Mouse (Mus musculus) frontal cortex, postnatal 10 days (tissue): ENCODE results near the gene Rchy1.

Experiments
- DNase-seq, 2 experiments: peaks; one replicate each; pipeline ENCODE4 v3.0.0; 2022; ENCODE audit warnings: low spot score in 2 of 2, mixed read lengths in 1 of 2

Rchy1 gene

DNA sequence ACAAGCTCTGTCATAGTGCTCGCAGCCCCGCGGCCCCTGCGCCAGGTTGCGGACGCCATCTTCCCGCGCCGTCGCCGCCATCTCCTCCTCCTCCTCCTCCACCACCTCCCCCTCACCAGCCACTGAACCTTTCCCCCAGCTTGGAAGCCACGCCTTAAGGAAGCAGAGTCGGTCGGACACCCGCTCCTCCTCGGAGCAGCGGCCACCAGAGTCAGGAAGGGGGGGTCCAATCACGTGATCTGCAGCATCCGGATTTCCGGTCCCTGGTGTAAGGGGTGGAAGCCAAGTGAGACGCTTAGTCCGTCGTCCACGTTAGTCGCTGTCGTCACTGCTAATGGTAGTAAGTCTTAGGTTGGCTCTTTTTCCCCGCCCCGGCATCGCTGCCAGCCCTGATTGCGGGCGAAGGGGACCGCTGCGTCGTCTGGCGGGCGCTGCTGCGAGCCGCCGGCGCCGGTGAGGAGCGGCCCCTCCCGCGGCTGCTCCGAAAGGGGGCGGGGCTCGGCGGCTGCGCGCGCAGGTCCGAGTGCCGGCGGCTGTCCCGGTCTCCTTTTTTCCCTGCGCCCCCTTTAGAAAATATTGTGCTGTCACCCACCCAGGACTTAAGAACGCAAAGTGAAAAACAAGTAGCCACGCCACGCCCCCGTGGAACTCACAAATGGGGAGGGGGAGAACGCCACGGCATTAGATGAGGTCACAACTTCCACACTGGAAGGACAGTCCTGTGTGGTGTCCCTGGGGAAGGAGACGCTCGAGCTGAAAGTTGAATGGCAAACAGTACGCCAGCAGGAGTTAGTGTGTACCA lies at the start of gene Rchy1:
TSS of gene Rchy1 (minus strand) at position 430 of the 802 bp plus-strand sequence.
- peak; percentile 88 to 90 for DNase-seq

DNA sequence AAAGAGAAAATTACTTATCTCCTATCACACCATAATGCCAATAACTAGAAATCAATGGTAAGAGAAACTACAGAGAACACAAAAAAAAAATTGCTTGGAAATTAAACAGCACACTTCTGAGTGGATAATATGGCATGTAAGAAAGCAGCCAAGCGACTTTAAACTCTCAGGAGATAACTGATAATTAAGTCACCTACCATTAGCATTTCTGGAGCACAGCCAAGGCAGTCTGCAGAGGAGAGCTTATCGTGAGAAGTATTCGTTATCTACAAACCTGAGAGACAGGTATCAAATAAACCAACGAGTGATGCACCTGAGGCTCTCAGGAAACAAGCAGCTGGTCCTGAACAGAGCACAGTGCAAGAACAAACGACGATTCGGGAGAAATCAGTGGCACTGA lies 48.9 kb upstream of the Rchy1 start:
- no peak for DNase-seq

DNA sequence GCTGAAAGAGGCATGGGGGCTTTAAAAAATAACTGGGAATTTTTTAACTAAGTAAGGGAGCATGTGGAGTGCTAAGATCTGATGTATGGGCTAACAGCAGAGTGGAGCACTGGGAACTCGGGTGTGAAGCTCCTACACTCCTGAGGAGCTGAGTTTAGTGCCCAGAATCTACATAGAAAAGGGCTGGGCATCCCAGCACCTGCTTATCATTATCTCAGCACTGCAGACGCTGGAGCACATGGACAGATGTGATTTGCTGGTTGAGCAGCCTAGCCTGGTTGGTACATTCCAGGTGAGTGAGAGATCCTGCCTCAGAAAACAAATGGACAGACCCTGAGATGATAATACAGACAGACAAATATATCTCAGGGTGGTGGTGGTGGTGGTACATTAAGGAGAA lies 47.0 kb upstream of the Rchy1 start:
- no peak for DNase-seq

DNA sequence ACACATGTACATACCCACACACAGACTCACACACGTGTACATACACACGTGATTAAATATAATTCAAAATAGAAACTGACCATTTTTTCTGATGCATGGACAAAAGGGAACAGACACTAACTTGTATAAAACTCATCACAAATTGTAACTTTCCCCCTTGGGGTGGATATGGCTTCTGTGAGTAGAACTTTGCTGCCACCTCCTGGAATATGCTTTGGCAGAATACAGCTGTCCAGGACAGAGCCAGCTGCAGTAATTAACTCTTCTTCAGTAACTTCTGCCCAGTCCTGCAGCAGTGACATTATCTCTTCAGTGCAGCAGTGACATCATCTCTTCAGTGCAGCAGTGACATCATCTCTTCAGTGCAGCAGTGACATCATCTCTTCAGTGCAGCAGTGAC lies 40.1 kb upstream of the Rchy1 start:
- peak in 1 of 2 experiments; percentile 13 for DNase-seq

DNA sequence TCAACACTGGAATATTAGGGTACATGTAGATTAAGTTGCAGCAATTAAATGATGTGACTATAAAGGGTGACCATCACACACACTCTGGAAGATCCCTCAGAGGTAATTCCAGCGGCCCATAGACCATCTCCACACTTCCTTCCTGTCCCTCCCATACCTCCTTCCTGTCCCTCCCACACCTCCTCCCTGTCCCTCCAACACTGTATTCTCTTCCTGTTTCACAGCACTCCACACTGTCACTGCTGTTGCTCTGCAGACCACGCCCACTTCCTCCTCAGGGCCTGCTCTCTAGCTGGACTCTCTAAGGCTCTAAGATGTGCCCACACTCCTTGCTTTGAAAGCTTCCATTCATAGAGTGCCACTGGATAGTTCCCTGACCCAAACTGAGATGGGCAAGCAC lies 37.9 kb upstream of the Rchy1 start:
- no peak for DNase-seq

DNA sequence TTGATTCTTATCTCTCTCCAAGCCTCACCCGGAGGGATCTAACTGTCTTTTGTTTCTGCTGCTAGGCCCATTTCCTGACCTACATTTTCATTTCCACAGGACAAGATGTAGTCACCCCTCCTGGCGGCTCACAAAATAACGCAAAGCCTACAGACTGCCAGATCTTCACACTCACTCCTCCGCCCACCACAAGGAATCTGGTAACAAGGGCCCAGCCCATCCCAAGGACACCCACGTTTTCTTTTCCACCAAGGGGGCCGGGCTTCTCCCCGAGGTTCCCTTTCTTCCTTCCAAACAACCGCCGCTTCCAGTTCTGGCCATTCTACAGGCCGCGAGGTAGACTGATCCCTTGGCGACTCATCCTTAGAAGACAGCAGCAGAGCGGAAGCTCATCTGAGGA lies 31.7 kb upstream of the Rchy1 start:
- no peak for DNase-seq

DNA sequence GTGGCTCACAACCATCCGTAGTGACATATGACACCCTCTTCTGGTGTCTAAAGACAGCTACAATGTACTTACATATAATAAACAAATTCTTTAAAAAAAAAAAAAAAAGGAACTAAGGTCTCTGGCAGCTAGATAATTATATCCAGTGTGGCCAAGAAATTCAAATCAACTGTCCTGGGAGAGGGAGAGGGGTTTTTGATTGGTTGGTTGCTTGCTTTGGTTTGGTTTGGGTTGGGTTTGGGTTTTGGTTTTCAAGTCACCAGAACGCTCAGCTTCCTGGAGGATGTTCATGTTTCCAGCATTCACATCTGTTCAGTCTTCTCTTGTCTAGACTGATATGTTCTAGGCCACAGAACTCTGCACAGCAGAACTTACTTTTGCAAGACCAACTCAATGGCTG lies 30.2 kb upstream of the Rchy1 start:
- no peak for DNase-seq

DNA sequence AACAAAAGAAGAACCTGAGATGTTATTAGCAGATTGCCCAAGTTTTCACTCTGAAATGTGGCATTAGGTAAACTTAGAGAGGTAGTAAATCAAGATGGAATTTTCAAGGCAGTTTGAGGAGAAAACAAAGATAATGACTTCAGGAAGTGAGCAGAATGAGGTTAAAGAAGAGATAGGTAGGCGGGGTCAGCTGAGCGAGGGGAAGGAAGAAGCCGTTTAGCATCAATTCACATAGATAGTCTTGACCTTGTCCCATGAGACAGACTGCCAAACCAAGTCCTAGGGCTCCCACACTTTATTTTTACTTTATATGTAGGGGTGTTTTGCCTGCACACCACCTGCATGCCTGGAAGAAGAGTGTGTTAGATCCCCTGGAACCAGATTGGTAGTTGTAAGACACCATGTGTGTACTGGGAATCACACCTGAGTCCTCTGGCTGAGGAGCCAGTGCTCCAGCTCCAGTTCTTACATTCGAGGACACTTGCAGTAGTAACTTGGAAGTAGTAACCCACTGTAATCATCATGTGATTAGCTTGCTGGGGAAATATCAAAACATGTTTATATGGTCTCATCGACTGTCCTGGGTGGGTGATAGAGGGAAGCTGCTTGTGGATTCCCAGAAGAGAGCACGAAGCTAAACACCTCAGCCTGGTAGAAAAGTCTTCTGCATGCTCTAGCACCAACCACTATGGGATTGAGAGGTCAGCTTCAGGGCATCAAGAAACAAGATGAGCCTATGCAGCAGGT lies 28.5 kb upstream of the Rchy1 start:
- no peak for DNase-seq

DNA sequence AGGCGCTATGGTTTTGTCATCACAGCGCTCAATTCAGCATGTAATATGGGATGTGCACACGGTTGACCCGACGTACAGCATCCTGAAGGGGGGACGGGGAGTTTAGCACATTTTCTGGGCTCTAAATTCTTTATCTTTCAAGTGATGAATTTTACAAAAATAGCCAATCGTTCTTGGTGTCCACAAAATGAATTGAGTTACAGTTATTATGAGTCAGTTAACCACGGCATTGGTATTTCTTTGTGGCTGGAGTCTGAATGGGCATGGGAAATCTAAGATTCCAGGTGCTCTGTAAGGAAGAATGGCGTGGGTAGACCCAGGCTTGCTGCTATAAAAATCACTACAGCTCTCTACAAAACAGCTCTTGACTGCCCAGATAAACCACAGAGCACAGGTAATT lies 26.4 kb upstream of the Rchy1 start:
- DNase-seq, result no peak

DNA sequence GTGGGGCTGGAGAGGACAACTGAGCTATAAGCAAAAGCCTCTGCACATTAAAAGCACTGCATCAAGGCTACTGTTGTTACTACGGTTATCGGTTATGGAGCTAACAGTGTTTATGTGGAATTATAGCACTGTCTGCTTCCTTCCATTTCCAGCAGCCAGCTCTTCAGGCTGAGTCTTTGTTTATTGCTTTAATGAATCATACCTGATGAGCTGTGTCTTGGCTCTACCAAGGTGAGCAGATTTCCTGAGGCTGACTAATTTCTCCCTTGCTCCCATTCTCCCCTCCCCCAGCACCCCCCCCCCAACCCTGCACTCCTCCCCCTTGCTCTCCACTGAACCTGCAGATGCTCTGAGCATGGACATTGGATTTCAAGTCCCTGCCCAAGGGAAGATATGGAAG lies 24.9 kb upstream of the Rchy1 start:
- DNase-seq, result no peak

DNA sequence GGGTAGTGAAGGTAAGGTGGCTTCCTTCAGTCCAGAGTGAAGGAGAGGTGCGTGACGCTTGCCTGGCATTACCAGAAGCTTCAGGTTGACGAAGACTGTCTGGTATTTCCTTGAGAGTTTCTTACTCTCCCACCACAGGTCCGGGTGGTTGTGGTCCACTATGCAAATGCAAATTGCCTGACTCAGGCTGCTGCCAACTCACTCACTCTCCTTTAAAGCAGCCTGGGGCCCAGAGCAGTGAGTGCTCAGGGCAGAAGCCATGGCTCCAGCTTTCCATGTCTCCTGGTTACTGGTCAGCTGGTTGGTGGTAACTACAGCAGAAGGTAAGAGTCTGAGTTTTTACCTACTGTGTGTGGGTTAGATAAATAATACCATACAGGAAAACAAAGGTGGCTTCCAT lies 24.4 kb upstream of the Rchy1 start, which contains the start of gene Odaph:
TSS of gene Odaph (plus strand) at position 240 of the 400 bp plus-strand sequence.
- no peak for DNase-seq

DNA sequence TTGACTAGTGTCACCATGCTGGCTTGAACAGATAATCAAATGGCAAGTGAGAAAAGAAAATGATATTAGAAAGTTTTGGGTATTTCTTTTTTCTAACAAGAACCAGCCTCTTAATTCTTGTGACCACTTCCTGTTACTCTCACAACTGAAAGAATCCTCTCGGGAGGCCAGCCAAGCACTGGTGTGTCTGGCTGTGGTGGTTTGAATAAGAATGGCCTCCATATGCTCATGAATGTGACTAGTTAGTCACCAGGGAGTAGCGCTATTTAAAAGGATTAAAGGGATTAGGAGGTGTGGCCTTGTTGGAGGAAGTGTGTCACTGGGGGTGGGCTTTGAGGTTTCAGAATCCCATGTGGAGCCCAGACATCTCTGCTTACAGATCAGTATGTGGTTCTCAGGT lies 22.9 kb upstream of the Rchy1 start:
- no peak for DNase-seq

DNA sequence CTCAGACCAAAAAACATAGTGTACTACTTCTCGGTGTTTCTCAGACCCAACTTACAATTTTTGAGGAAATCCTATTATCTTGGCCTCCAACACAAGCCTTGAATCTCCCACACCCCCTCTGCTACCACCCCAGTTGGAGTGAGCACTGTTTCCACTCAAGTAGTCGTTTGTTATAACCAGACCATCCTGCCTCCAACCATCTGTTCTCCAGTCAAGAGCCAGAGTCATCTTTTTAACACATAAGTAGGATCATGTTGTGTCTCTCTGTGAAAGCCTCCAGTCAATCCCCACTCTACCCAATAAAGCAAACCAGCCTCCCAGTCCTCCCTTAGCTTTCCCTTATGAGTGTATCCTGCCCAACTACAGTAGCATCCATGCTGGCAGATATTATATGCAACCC lies 20.6 kb upstream of the Rchy1 start:
- DNase-seq, result no peak

DNA sequence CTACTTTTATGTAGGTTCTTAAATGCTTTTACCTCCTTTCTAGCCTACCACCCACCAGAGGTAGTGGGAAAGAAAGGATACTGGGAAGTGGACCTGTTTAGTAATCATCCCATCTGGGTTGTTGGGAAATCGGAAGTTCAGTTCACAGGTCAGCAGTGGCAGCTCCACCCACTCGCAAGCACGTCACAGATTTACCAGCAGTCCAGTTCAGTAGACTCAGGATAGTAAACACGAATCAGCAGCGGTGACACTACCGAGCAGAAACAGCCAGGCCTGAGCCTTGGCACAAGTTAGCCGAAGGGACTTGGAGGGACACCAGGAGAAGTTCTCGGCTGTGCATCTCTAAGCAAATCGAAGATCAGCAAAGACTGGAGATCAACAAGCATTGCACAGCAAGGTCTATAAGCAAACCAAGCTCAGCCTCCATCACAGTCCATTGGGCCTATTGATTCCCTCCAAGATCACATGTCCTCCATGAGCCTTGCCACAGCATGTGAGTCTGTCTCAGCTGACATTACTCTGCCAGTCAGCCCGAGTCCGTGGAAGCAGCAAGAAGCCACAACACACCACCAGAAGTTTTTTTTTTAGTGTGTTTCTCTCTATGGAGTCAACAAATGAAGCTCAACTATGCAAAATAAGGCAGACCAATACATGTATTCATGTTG lies 18.4 kb upstream of the Rchy1 start:
- DNase-seq, result no peak

DNA sequence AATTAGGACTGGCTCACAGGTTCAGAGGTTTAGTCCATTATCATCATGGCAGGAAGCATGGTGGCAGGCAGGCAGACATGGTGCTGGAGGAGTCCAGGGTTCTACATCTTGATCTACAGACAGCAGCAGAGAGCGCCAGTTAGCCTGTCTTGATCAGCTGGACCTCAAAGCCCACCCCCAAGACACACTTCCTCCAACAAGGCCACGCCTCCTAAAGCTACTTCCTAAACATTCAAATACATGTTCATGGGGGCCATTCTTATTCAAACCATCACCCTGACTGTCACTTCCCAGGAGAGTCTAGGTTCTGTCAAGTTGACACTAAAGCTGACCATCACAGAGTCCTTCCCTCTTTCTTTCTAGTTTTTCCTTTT lies 14.5 kb upstream of the Rchy1 start:
- DNase-seq, result no peak

DNA sequence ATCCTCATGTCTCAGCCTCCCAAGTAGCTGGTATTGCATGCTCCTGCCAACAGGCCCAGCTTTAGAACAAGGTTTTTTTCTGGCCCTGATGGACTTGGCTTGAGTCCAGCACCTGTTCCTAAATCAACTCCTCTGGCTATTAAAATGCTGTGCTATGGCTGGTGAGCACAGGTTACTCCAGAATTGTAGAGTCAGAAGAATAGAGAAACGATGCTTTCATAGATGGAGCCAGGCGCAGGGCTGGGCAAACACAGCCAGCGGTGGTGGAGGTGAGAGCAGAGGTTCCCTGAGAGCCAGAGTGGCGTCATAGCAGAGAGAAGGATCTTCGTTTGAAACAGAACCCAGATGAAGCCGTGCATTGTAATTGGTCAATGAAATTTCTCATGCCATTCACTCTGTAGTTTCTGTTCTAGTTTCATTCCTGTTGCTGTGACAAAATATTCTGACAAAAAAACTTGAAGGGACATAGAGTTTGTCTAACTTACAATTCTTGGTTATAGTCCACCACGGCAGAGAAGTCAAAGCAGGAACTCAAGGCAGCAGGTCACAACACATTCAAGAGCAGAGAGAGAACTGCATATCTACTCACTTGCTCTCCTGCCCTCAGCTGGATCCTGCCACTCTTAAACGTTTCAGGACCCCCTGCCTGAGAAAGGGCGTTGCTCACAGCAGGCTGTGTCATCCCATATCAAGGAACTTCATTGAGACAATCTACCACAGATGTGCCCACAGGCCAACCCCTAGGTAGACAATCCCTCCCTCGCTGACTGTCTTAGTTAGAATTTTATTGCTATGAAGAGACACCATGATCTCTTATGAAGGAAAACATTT lies 13.9 kb upstream of the Rchy1 start:
- no peak for DNase-seq

DNA sequence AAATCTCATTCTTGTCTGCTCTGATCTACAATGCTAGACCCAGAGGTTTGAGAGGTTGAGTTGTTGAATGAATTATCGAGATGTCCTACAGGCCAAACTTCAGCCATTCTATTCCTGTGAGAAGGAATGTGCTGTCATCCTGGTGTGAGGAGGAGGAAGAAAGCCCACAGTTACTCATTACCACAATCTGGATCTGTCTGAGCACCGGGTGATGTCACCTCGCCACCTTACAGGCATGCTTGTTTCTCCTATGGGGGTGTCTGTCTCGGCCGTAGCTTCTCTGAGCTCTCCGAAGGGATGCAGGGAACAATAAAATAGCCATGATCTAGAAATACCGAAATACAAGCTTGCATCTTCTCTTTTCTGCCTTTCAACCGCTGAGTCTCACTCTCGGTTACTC lies 12.9 kb upstream of the Rchy1 start:
- no peak for DNase-seq

DNA sequence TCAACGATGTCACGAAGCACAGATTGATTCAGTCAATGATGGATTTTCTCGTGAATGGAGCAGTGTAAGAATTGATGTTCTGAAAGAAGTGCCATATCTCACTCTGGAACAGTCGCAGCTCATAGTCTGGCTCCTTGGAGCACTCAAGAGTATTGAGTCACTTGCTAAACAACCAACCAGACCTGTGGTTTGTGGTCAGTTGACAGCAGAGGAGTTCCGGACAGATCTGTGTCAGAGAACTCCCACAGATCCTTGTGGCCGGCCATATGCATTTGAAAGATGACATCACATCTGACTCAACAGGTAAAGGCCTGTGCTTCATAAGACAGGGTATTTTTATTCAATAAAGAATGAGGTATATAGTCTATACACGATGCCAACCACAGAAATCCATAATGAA lies 11.1 kb upstream of the Rchy1 start:
- no peak for DNase-seq

DNA sequence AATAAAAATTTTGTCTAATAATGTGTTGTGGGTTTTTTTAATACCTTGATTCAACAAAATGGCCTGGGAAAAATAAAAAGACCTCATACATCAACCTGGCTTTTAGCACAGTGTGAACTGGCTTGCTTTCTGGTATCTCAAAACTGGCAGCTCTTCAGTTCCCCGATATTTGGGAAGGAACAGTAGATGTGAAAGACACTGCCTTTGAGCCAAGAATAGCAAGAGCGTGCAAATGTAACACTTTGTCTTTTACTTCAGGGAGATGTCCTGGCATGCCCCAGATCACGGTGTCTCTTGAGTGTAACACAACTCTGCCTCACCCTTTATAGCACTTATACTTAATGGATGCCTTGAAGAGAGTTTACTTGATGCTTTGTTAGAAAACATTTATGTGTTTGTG lies 9.2 kb upstream of the Rchy1 start:
- no peak for DNase-seq

DNA sequence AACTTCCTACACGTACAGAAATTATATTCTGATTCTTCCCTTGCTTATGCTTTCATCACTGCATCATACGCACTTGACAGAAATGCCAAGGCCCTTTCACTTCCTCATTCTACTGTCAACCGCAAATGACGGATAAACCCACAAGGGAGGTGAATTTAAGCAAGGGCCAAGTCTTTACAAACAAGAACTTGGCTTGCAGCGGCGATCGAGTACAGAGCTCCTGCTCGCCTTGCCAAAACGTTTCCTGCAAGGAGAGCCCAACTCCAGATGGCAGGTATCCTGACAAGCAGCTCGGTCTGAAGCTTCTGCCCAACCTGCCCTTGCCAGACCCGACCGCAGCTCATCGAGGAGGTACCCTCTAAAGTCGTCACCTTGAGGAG lies 619 bp downstream of the Rchy1 start:
- DNase-seq, result no peak

DNA sequence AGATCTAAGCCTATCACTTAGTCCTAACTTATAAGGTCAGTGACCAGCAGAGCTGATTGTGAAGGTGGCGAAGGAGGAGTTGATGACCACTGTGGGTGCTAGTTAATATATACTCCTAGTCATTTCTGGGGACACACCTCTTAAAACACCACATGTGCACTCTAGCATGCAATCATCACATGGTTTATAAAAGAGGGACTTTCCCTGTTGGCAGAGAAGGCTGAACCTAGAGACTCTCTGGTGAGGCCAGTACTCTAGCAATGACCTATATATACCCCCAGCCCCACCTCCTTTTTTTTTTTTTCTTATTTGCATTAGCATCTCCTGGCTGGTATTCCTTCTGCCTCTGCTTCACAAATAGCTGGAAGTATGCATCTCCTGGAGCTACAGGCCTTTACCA lies 1.5 kb downstream of the Rchy1 start:
- no peak for DNase-seq
